Mouse (Mus musculus): ENCODE data around the gene Wdsub1.

DNA sequence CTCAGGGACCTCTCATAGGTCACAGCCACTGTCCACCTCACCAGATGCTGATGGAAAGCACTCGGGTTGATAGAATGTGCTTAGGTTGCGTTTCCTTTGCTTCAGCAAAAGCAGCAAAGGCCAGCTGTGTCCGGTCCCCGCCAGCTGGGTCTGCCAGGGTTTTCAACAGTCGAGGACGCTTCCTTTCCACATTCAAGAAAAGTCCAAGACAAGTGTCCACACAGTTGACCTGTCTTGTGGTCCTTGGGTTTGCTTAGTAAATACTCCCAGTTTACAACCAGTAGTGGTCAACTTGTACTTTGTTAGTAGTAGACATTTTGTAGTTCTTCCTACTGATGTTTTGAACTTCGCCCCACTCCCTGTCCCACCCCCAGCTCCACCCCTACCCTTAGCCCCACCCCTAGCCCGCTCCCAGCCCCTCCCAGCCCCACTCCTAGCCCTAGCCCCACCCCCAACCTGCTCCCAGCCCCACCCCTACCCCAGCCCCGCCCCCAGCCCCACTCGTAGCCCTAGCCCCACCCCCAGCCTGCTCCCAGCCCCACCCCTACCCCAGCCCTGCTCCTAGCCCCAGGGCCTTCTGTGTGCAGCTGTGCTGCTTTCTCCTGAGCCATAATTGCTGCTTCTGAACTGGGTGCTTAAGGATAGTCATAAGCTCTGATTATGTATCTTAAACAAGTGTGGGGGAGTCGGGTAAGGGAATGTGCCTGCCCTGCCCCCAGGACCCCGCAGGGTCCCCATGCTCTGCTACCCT, 41.0 kb downstream of the Wdsub1 start:
- TF ChIP-seq CTCF (IDR thresholded peaks at IDR 0.05; ENCODE audit: low read depth) (no peak), EP300 (IDR thresholded peaks at IDR 0.05; ENCODE audit: low read depth) (no peak)
